Mouse (Mus musculus) MEL (cell line): ENCODE measurements around the gene Cyp3a11.

ENCODE experiments used
- CTCF ChIP-seq, 3 experiments: IDR thresholded peaks in 2 of 3; conservative IDR thresholded peaks in 1 of 3; 2 replicates each; pipeline ENCODE4 v1.5.1; 2011 to 2012; ENCODE audit warnings: low read length in 3 of 3, low read depth in 2 of 3, mild to moderate bottlenecking in 2 of 3, improper control_type of control experiment in 1 of 3, inconsistent platforms in 1 of 3, mixed read lengths in 1 of 3, moderate library complexity in 1 of 3; ENCODE audit not compliant: control insufficient read depth in 1 of 3, insufficient read depth in 1 of 3, poor library complexity in 1 of 3, severe bottlenecking in 1 of 3
- EP300 ChIP-seq, 2 experiments: IDR thresholded peaks; 2 replicates each; pipeline ENCODE4 v1.6.1; 2011; ENCODE audit warnings: improper control_type of control experiment in 2 of 2, low read length in 2 of 2, low read depth in 1 of 2, mild to moderate bottlenecking in 1 of 2
- ETS1 ChIP-seq: IDR thresholded peaks from 2 replicates; pipeline ENCODE4 v1.6.1; 2012; ENCODE audit warnings: low read depth, mild to moderate bottlenecking, inconsistent platforms, low read length, improper control_type of control experiment, moderate library complexity
- GATA1 ChIP-seq: IDR thresholded peaks from 2 replicates; pipeline ENCODE4 v1.6.1; 2011; ENCODE audit warnings: low read depth, low read length, improper control_type of control experiment
- MAZ ChIP-seq: IDR thresholded peaks from 2 replicates; pipeline ENCODE4 v1.6.1; 2012; ENCODE audit warnings: low read depth, mild to moderate bottlenecking, inconsistent platforms, low read length, improper control_type of control experiment
- MEF2A ChIP-seq: IDR thresholded peaks from 2 replicates; pipeline ENCODE4 v1.6.1; 2014; ENCODE audit warnings: low read depth, mild to moderate bottlenecking, inconsistent platforms, low read length, improper control_type of control experiment; ENCODE audit not compliant: poor library complexity, insufficient replicate concordance, severe bottlenecking; ENCODE audit errors: extremely low read depth
- NRF1 ChIP-seq: IDR thresholded peaks from 2 replicates; pipeline ENCODE4 v1.6.1; 2014; ENCODE audit warnings: low read depth, mild to moderate bottlenecking, inconsistent platforms, low read length, improper control_type of control experiment, moderate library complexity; ENCODE audit not compliant: poor library complexity, insufficient read depth, severe bottlenecking
- POLR2A ChIP-seq, 2 experiments: IDR thresholded peaks; 2 replicates each; pipeline ENCODE4 v1.6.1; 2011 to 2012; ENCODE audit warnings: low read length in 2 of 2, mild to moderate bottlenecking in 2 of 2, control low read depth in 1 of 2, improper control_type of control experiment in 1 of 2, low read depth in 1 of 2, moderate library complexity in 1 of 2; ENCODE audit not compliant: control insufficient read depth in 1 of 2, insufficient read depth in 1 of 2, poor library complexity in 1 of 2
- SMC3 ChIP-seq: IDR thresholded peaks from 2 replicates; pipeline ENCODE4 v1.6.1; 2011; ENCODE audit warnings: low read depth, low read length, improper control_type of control experiment
- TBP ChIP-seq: IDR thresholded peaks from 2 replicates; pipeline ENCODE4 v1.8.0; 2011; ENCODE audit warnings: low read depth, low read length, improper control_type of control experiment
- USF1 ChIP-seq: IDR thresholded peaks from 2 replicates; pipeline ENCODE4 v1.6.1; 2014; ENCODE audit warnings: low read depth, mild to moderate bottlenecking, inconsistent platforms, low read length, improper control_type of control experiment, moderate library complexity
- ZC3H11A ChIP-seq: IDR thresholded peaks from 2 replicates; pipeline ENCODE4 v1.6.1; 2012; ENCODE audit warnings: low read depth, mild to moderate bottlenecking, inconsistent platforms, low read length, improper control_type of control experiment
- ZNF384 ChIP-seq: IDR thresholded peaks from 2 replicates; pipeline ENCODE4 v1.6.1; 2012; ENCODE audit warnings: low read depth, mild to moderate bottlenecking, inconsistent platforms, low read length, improper control_type of control experiment

GRCm38 (mm10) chr5:145903349-145903748 is 23.6 kb upstream of the Cyp3a11 start:
- TF ChIP-seq USF1 (no peak), POLR2A (IDR thresholded peaks at IDR 0.05; ENCODE audit: control insufficient read depth in 1 of 2, insufficient read depth in 1 of 2, low read depth in 1 of 2, low read length in 2 of 2, poor library complexity in 1 of 2) (no peak), ZNF384 (no peak), SMC3 (no peak), GATA1 (no peak), ETS1 (no peak), ZC3H11A (no peak), CTCF (IDR thresholded peaks at IDR 0.05 in 2 of 3, conservative IDR thresholded peaks at IDR 0.05 in 1 of 3; ENCODE audit: control insufficient read depth in 1 of 3, insufficient read depth in 1 of 3, low read depth in 2 of 3, low read length in 3 of 3, poor library complexity in 1 of 3, severe bottlenecking in 1 of 3) (no peak), MAZ (no peak), MEF2A (no peak), NRF1 (no peak), EP300 (IDR thresholded peaks at IDR 0.05; ENCODE audit: low read depth in 1 of 2, low read length in 2 of 2) (no peak), TBP (no peak)
